Mouse (Mus musculus) induced T-regulatory cell, adult 2 months (primary cell): Measurements from ENCODE around the gene Ppp1ca.

ENCODE experiments used
- DNase-seq: peaks from one replicate; pipeline ENCODE4 v3.0.0-alpha.2; 2012; ENCODE audit warnings: low read depth

Gene Ppp1ca

GRCm38 (mm10) chr19:4213524-4213974 lies 21.7 kb downstream of the Ppp1ca start:
- peak; percentile 58 for DNase-seq

GRCm38 (mm10) chr19:4214071-4214770 lies 22.4 kb downstream of the Ppp1ca start, which contains the start of the genes Clcf1 and AC109138.7:
TSS of gene Clcf1 (plus strand) at chr19:4214238.
TSS of gene AC109138.7 (plus strand) at chr19:4214357.
- DNase-seq: peak; percentile 92

- DNase-seq: peak; percentile 56
Measured at GRCm38 (mm10) chr19:4214771-4215450, 23.0 kb downstream of the Ppp1ca start.

GRCm38 (mm10) chr19:4215451-4215840 lies 23.6 kb downstream of the Ppp1ca start:
- peak; percentile 46 for DNase-seq

GRCm38 (mm10) chr19:4216041-4216685 lies 24.3 kb downstream of the Ppp1ca start:
- peak; percentile 35 for DNase-seq

GRCm38 (mm10) chr19:4217140-4217539 lies 25.3 kb downstream of the Ppp1ca start:
- no peak for DNase-seq

- no peak for DNase-seq
Measured at GRCm38 (mm10) chr19:4217855-4218254, 26.0 kb downstream of the Ppp1ca start.

GRCm38 (mm10) chr19:4218293-4218692 lies 26.4 kb downstream of the Ppp1ca start:
- DNase-seq: no peak

GRCm38 (mm10) chr19:4218784-4219183 lies 26.9 kb downstream of the Ppp1ca start:
- peak; percentile 65 for DNase-seq

GRCm38 (mm10) chr19:4219943-4220342 lies 28.1 kb downstream of the Ppp1ca start:
- DNase-seq: no peak

GRCm38 (mm10) chr19:4220416-4220815 lies 28.6 kb downstream of the Ppp1ca start:
- DNase-seq: no peak

GRCm38 (mm10) chr19:4220957-4221743 lies 29.3 kb downstream of the Ppp1ca start:
- DNase-seq: no peak

GRCm38 (mm10) chr19:4222165-4222564 lies 30.3 kb downstream of the Ppp1ca start:
- no peak for DNase-seq

- DNase-seq: no peak
Measured at GRCm38 (mm10) chr19:4226779-4227178, 34.9 kb downstream of the Ppp1ca start.

GRCm38 (mm10) chr19:4227446-4227845 lies 35.6 kb downstream of the Ppp1ca start:
- peak; percentile 59 for DNase-seq

GRCm38 (mm10) chr19:4227894-4228678 lies 36.2 kb downstream of the Ppp1ca start:
- DNase-seq: peak; percentile 92

GRCm38 (mm10) chr19:4228891-4229290 lies 37.0 kb downstream of the Ppp1ca start:
- DNase-seq: no peak

- DNase-seq: no peak
Measured at GRCm38 (mm10) chr19:4229451-4230076, 37.7 kb downstream of the Ppp1ca start.

GRCm38 (mm10) chr19:4230415-4230814 lies 38.5 kb downstream of the Ppp1ca start:
- peak; percentile 66 for DNase-seq
